Mouse (Mus musculus) brain, adult 2 months (tissue): ENCODE data around the gene Megf11.

Experiments
- DNase-seq: peaks from one replicate; pipeline ENCODE4 v3.0.0; 2011; ENCODE audit warnings: low read depth, low spot score

The Megf11 gene

GRCm38 (mm10) chr9:64557846-64558530, 172.6 kb downstream of the Megf11 start:
- peak; percentile 99 for DNase-seq

DNA sequence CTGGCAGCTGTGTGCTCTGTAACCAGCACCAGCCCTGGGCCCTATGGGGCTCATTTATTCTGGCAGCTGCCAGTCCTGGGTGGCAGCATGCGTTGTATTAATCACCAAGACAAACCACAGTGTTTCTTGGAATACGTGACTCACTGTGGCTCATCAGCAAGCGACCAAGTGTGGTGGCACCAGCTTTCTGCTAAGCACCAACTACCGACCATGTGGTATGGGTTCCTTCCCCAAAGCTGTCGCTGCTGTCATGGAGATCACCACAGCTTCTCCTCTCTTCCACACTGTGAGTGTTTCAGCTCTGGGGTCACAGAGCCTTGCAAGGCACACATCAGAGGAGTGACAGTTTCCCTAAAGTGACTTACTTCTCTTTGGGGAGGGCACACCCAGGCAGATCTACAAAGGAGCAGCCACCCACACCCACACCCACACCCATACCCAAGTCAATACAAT, 178.9 kb downstream of the Megf11 start:
- peak; percentile 50 for DNase-seq

DNA sequence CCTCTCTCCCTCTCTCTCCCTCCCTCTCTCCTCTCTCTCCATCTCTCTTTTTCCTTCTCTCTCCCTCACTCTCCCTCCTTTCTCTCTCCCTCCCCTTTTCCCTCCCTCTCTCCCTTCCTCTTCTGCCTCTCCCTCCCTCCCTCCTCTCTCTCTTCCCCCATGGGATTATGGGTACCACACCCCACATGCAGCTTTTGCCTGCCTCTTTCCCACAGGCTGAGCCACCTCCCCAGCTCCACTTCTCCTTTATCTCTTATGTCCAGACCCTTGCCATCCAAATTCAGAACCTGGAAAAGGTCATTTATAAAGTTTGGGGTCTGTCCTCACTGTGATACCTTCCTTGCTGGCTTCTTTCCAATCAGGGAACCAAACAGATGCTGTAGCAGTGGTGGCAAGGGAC, 180.5 kb downstream of the Megf11 start:
- no peak for DNase-seq

- DNase-seq, result no peak
Measured at GRCm38 (mm10) chr9:64566376-64566775, 180.9 kb downstream of the Megf11 start.

DNA sequence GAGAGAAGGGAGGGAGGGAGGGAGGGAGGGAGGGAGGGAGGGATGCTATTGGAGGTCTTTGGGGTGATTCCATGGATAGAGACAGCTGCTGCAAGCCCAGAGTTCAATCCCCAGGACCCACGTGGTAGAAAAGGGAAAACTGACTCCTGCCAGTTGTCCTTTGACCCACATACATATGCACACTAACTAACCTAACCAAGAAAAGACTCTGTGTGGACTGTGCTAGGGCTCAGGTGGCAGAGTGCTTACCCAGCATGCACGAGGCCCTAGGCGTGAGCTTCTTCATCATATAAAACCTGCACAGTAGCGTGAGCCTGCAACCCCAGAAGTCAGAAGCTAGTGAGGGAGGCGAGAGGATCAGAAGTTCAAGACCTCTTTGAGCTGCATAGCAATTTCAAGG, 182.1 kb downstream of the Megf11 start:
- no peak for DNase-seq

- no peak for DNase-seq
Measured at GRCm38 (mm10) chr9:64568467-64569260, 183.2 kb downstream of the Megf11 start.

- DNase-seq, result no peak
Measured at GRCm38 (mm10) chr9:64570448-64570847, 185.0 kb downstream of the Megf11 start.

GRCm38 (mm10) chr9:64571091-64571490, 185.7 kb downstream of the Megf11 start:
- DNase-seq, result no peak

DNA sequence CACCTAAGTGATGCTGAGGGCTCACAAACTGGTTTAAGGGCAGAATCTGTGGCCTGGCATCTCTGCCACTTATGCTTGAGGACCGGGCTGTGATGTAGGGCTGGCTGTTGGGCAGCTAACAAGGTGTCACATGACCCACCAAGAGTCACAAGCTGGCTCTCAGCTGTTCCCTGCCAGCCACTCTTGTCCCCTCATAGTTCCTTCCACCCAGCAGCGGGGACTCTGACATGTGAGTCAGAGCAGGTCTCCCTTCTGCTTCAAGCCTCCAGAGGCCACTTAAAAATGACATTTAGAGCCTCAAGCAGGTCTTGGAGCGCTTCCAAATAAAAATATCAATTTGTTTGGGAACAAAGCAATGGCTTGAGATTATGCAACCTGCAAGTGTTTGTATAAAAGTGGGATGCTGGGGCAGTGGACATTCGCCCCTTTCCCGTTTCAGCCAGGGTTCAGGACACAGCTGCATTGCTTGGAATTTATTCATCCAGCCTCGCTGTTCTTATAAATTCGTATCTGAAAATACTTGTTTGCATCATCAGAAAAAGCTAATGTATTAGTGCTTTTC, 187.3 kb downstream of the Megf11 start:
- DNase-seq, result peak; percentile 71

DNA sequence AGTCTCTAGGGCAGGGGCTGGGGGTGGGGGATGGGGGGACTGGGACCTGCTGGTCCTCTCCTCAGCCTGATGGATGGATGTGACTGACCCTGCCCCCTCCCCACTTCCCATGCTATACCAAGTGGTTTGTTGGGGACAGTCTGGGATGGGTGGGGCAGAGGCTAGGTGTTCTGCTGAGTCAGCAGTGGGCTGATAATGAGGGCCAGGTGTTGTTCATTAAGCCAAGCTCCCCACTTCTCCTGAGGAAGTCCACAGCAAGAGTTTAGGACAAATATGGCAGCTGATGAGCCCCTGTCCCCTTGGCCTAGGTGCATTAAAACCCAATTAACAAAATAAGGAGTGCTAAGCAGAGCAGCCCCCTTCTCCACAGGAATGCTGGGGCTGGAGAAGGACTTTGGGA, 190.2 kb downstream of the Megf11 start:
- DNase-seq, result no peak

DNA sequence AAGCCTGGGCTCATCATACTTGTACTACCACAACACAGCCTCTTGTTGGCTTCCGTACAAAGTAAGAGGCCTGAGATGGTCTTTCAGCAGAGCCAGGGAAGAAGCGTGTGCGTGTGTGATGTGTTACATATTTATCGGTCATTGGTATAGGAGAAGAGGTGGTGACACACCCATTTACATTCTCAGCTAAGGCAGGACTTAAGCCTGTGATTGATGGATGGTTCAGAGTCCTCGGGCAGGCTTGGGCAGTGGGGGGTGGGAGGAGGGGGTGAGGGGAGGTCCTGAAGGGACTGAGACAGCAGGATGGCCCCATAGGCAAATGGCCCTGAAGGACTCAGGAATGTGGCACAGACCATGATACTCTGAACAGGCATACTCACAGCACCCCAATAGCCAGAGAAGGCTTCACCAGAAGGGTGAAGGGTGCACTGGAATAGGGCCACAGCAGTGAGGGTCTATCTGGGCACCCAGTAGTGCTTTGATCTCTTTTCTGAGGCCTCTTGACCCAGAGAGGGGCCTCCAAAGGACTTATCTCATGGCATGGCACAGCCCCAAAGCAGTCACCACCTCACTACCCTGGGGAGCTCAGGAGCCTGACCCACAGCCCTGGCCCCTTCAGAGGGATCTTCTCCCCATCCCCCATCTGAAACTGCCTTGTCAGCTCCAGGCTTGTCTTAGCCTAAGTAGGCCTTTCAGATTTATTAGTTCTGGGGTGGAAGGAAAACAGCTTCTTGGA, 190.9 kb downstream of the Megf11 start:
- DNase-seq, result no peak

GRCm38 (mm10) chr9:64577156-64577555, 191.7 kb downstream of the Megf11 start:
- no peak for DNase-seq

- DNase-seq, result no peak
Measured at GRCm38 (mm10) chr9:64578014-64578413, 192.6 kb downstream of the Megf11 start.

- DNase-seq, result peak; percentile 26
Measured at GRCm38 (mm10) chr9:64579306-64579705, 193.9 kb downstream of the Megf11 start.

DNA sequence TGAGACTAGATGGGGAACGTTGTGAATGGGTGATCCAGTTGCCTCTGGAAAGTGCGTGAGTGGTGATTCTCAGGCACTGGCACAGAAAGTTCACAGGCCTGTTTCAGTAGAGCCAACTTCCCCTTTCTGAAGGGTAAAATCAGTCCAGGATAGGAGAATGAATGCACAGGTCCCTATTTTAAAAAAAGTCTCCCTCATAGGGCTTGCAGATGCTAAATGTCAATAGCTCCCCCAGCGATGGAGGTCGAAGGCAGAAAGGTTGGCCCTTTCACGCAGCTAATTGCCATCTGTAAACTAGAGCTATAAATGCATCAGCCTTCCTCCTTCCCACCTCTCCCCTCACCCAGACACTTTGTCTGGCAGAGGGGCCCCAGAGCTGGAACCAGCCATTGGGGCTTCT, 200.9 kb downstream of the Megf11 start:
- DNase-seq, result no peak

GRCm38 (mm10) chr9:64587991-64588390, 202.6 kb downstream of the Megf11 start:
- peak; percentile 94 for DNase-seq

DNA sequence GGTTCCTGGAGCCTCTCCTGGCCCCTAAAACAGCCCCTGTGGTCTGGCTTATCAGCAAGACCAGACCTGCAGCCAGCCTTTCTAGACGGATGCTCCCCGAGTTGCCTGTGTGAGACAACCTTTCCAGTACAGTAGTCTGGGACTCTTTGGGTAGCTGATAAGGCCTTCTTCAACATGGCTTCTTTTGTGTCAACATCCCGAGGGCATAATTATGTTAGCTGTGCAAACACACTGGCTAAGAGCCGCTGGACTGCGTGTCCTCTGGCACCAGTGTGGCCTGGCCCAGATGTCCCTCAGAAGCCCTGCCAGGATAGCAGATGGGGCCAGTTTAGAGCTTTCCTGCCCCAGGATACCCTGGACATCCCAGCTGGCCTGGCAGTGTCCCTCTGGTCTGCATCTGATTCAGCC, 205.2 kb downstream of the Megf11 start:
- DNase-seq, result peak; percentile 84

- no peak for DNase-seq
Measured at GRCm38 (mm10) chr9:64591436-64591835, 206.0 kb downstream of the Megf11 start.

- peak; percentile 48 for DNase-seq
Measured at GRCm38 (mm10) chr9:64594442-64594841, 209.0 kb downstream of the Megf11 start.

DNA sequence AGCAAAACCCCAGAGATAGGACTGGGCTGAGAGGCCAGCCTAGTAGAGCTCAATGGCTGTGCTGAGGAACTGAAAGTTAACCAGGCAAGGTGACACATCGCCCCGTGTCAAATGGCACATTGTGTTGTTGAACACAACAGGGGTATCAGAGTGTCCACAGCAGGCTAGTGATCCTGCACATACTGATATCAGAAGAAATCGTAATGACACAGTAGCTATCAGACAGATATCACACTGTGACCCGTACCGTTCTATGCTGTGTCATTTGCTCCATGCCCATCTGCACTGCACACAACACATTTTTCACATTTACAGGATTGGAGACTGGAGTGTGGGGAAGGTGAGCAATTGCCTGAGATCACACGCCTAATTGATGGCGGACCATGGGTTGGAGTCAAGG, 213.0 kb downstream of the Megf11 start:
- DNase-seq, result no peak

DNA sequence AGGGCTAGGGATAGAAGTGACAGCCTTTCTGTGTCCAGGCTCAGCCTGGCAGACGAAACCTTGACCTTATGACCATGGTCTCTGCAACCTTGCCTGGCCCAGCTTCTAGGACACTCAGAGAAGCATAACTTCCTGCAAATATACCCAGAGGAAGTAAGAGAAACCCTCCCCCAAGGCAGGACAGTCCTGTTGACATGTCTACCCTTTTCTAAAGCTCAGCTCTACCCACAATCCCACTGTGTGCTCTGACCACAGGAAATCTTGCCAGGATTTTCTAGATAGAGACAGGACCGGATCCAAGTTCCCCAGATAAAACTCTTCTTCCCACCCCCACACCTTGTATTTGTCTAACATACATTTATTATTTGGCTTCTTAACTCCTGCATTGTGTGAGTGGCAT, 215.3 kb downstream of the Megf11 start:
- DNase-seq, result no peak

GRCm38 (mm10) chr9:64602895-64603294, 217.5 kb downstream of the Megf11 start:
- no peak for DNase-seq
